Mouse (Mus musculus) brown adipose tissue, adult 24 weeks (tissue): Measurements from ENCODE around the gene Gatad1. TPM values are rescaled to one million over a fixed set of nuclear protein-coding genes. Genes with fewer than 3 reads are reported as not detected.
A peak's percentile ranks its signal among the peaks of the same experiment; 100 is the strongest.

Experiments used
- H3K27ac ChIP-seq: fragments of 200-500 bp; replicated peaks from 2 replicates; pipeline ENCODE4 v1.5.1; 2012; ENCODE audit warnings: low read depth, mild to moderate bottlenecking, low read length
- H3K4me1 ChIP-seq: fragments of 200-500 bp; 2 replicates; pipeline ENCODE4 v1.6.1; 2012; ENCODE audit warnings: low read length, mixed read lengths; ENCODE audit not compliant: control insufficient read depth, insufficient read depth, insufficient read length
- H3K4me3 ChIP-seq: fragments of 200-500 bp; 2 replicates; pipeline ENCODE4 v1.5.1; 2012; ENCODE audit warnings: low read depth, mild to moderate bottlenecking, low read length, moderate library complexity; ENCODE audit not compliant: insufficient read depth
- polyA plus RNA-seq: library from polyadenylated mRNA; stranded (reverse); fragments of >200 nt; gene quantifications from 2 replicates; pipeline ENCODE4 v1.2.4, GENCODE M21; 2012; ENCODE audit not compliant: missing spikeins, insufficient read depth, insufficient read length

Gatad1 gene
- polyA plus RNA-seq, 1 experiment = 230 TPM

GRCm38 (mm10) chr5:3607114-3607513 lies 49.9 kb downstream of the Gatad1 start:
- Histone ChIP-seq H3K4me1 (no peaks in the 10 kb centered on the region), H3K27ac (no peak overlapping the region)

GRCm38 (mm10) chr5:3600790-3601189 lies 56.2 kb downstream of the Gatad1 start:
- Histone ChIP-seq H3K4me1 (peaks cover 14% of the 10 kb centered on the region; the same call in 1 of the 2 replicates), H3K4me3 (no peak overlapping the region; the same call in 1 of the 2 replicates), H3K27ac (peak overlapping the region; percentile 92)

More at GRCm38 (mm10) chr5:3607114-3607513, 49.9 kb downstream of the Gatad1 start:
- H3K4me3 ChIP-seq = no peak overlapping the region

GRCm38 (mm10) chr5:3600298-3600697 lies 56.7 kb downstream of the Gatad1 start:
- Histone ChIP-seq H3K4me1 (peaks cover 14% of the 10 kb centered on the region; the same call in 1 of the 2 replicates), H3K4me3 (peak overlapping the region; percentile 37), H3K27ac (peak overlapping the region; percentile 92)

GRCm38 (mm10) chr5:3598766-3599165 lies 58.2 kb downstream of the Gatad1 start:
- peak overlapping the region; percentile 75; the same call in 1 of the 2 replicates for H3K27ac ChIP-seq
- H3K4me3 ChIP-seq = no peak overlapping the region
- peaks cover 14% of the 10 kb centered on the region; the same call in 1 of the 2 replicates for H3K4me1 ChIP-seq

GRCm38 (mm10) chr5:3597171-3597570 lies 59.8 kb downstream of the Gatad1 start:
- no peak overlapping the region for H3K27ac ChIP-seq
- H3K4me3 ChIP-seq = peak overlapping the region; percentile 97
- peaks cover 14% of the 10 kb centered on the region; the same call in 1 of the 2 replicates for H3K4me1 ChIP-seq

GRCm38 (mm10) chr5:3596399-3596766 lies 60.6 kb downstream of the Gatad1 start, which contains the start of gene Rbm48:
Gene Rbm48, minus strand, starts transcription at chr5:3596585.
- Histone ChIP-seq H3K4me3 (peak within 1 kb of the TSS; percentile 97), H3K27ac (peak within 1 kb of the TSS; percentile 72), H3K4me1 (peaks cover 13% of the 10 kb centered on the region; the same call in 1 of the 2 replicates)

- Histone ChIP-seq H3K4me3 (peak within 1 kb of the TSS; percentile 97), H3K4me1 (0 out of 2 replicates have a peak, but pooled peaks cover 11% of the 10 kb centered on the region), H3K27ac (peak within 1 kb of the TSS; percentile 72)
Observed at GRCm38 (mm10) chr5:3595693-3596398, 61.1 kb downstream of the Gatad1 start, which contains the start of gene Pex1. Gene Pex1, plus strand, starts transcription at chr5:3596066.

Other genes with a start within 250 kb of the Gatad1 start
- gene Fam133b, start 113.4 kb downstream of the Gatad1 start, polyA plus RNA-seq = 9.1 and 16.1 TPM in 2 replicates
- 1.9 TPM in 1 of 2 replicates, not detected in the other for gene 1700109H08Rik, start 85.6 kb downstream of the Gatad1 start, polyA plus RNA-seq
- 13.8 and 17.3 TPM in 2 replicates for gene Pex1, start 61.1 kb downstream of the Gatad1 start, polyA plus RNA-seq
- gene Rbm48, start 60.6 kb downstream of the Gatad1 start, polyA plus RNA-seq = 3.9 and 4.3 TPM in 2 replicates
- not detected in 2 replicates for gene Tmbim7, start 6.0 kb downstream of the Gatad1 start, polyA plus RNA-seq
- 12.6 TPM in 2 replicates for gene Ankib1, start 145.7 kb upstream of the Gatad1 start, polyA plus RNA-seq
- 14.9 and 21.5 TPM in 2 replicates for gene Krit1, start 146.0 kb upstream of the Gatad1 start, polyA plus RNA-seq
- not detected in 2 replicates for gene Lrrd1, start 188.0 kb upstream of the Gatad1 start, polyA plus RNA-seq
- gene Mterf1a, start 236.7 kb upstream of the Gatad1 start, polyA plus RNA-seq = 4.3 and 4.5 TPM in 2 replicates